14 mouse cellular contexts compared by ENCODE assay signal in the genomic region with DNA sequence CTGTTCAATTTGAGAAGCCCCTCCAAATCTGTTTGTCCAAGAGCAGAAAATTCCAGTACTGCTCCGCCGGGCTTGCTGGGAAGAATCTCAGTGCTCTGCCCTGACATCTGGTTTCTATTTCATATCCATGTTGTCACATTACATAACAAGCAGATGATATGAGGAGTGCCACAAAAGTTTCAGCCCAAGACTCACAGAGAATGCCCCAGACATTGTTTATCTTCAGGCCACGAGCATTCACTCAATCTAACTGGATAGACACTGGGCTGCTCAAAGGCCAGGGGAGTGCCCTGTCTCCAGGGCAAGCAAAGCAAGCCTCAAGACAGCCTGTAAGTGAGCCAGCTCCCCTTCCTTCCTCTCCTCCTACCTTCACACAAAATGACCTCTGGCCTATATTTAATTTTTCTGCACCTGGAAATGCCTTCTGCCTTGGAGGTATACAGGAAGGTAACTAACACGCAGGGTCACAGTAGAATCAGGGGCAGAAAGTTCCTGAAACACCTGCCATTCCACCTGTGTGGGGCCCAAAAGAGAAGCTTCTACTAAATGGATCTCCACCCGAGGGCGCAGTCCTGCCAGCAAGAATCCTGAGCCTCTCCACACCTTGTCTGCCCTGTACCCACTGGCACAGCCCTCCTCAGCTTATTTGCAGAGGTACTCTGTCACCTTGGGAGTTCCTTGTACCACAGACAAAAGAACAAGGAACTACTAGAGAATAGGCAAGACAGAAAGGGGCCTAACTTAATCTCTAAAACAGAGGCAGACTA.
DNase-seq lines count a peak whose midpoint lies in the region; ATAC-seq and TF ChIP-seq lines count a peak whose summit lies in the region.
"Had no signal": no experiment of that assay in that cellular context is flagged by ENCODE, and none has a peak within 500 bp of the region (broad histone marks: within the 10 kb centered on the region; RNA-seq: fewer than 3 reads in every experiment).

No protein-coding gene starts in this region.

- H3K9ac ChIP-seq in limb, embryonic 13.5 days = peak overlapping the region; percentile 13; the same call in 1 of the 2 replicates
- H3K9ac ChIP-seq in hindbrain, embryonic 14.5 days = no peak overlapping the region
- no peak overlapping the region for H3K9ac ChIP-seq in midbrain, postnatal 0 days (replicated peaks; ENCODE audit: low read length, poor library complexity, severe bottlenecking)
- H3K9ac ChIP-seq: forebrain, embryonic 12.5 days had no signal

- 50% methylated on average over 6 of the region's 6 CpGs for WGBS in limb, embryonic 13.5 days
- WGBS in limb, embryonic 10.5 days = 72% methylated on average over 6 of the region's 6 CpGs
- WGBS in hindbrain, embryonic 14.5 days = 85% methylated on average over 6 of the region's 6 CpGs
- WGBS in midbrain, postnatal 0 days = 84% methylated on average over 6 of the region's 6 CpGs

- no peak for TF ChIP-seq CTCF in midbrain, postnatal 0 days (IDR thresholded peaks at IDR 0.05)

- no peak for ATAC-seq in limb, embryonic 13.5 days (ENCODE audit: low FRiP score, low read depth)
- ATAC-seq in hindbrain, embryonic 14.5 days (ENCODE audit: low FRiP score) = no peak
- no peak for ATAC-seq in midbrain, postnatal 0 days (ENCODE audit: low FRiP score)
- ATAC-seq: activated CD4-positive, CD25-positive, alpha-beta regulatory T cell, adult 4 months; midbrain, embryonic 16.5 days had no signal

- H3K27ac ChIP-seq in limb, embryonic 13.5 days = peak overlapping the region; percentile 22; the same call in 1 of the 2 replicates
- no peak overlapping the region for H3K27ac ChIP-seq in limb, embryonic 10.5 days
- H3K27ac ChIP-seq in hindbrain, embryonic 14.5 days = no peak overlapping the region
- H3K27ac ChIP-seq in midbrain, postnatal 0 days (ENCODE audit: low read depth, low read length) = no peak overlapping the region
- H3K27ac ChIP-seq: forebrain, embryonic 12.5 days had no signal

- no peaks in the 10 kb centered on the region; the same call in 1 of the 2 replicates for H3K36me3 ChIP-seq in limb, embryonic 13.5 days
- H3K36me3 ChIP-seq in limb, embryonic 10.5 days = peaks cover 7% of the 10 kb centered on the region; the same call in 1 of the 2 replicates
- H3K36me3 ChIP-seq in hindbrain, embryonic 14.5 days (replicated peaks; ENCODE audit: control insufficient read depth, insufficient read depth) = no peaks in the 10 kb centered on the region
- H3K36me3 ChIP-seq in midbrain, postnatal 0 days (ENCODE audit: insufficient read depth, low read length) = no peaks in the 10 kb centered on the region
- H3K36me3 ChIP-seq: forebrain, embryonic 12.5 days had no signal

- H3K9me3 ChIP-seq in limb, embryonic 13.5 days = no peaks in the 10 kb centered on the region
- no peaks in the 10 kb centered on the region for H3K9me3 ChIP-seq in limb, embryonic 10.5 days (replicated peaks)
- H3K9me3 ChIP-seq in hindbrain, embryonic 14.5 days (ENCODE audit: control insufficient read depth, low read length) = no peaks in the 10 kb centered on the region
- H3K9me3 ChIP-seq in midbrain, postnatal 0 days (ENCODE audit: low read length) = no peaks in the 10 kb centered on the region
- H3K9me3 ChIP-seq: forebrain, embryonic 12.5 days had no signal

- no peak overlapping the region for H3K4me2 ChIP-seq in limb, embryonic 13.5 days (replicated peaks)
- H3K4me2 ChIP-seq in hindbrain, embryonic 14.5 days (replicated peaks) = no peak overlapping the region
- H3K4me2 ChIP-seq in midbrain, postnatal 0 days (ENCODE audit: low read depth, low read length, poor library complexity, severe bottlenecking) = no peak overlapping the region
- H3K4me2 ChIP-seq: forebrain, embryonic 12.5 days had no signal

- H3K4me1 ChIP-seq in limb, embryonic 13.5 days = peaks cover 25% of the 10 kb centered on the region
- peaks cover 26% of the 10 kb centered on the region for H3K4me1 ChIP-seq in limb, embryonic 10.5 days
- no peaks in the 10 kb centered on the region; the same call in 1 of the 2 replicates for H3K4me1 ChIP-seq in hindbrain, embryonic 14.5 days (replicated peaks; ENCODE audit: control insufficient read depth, insufficient read depth, low read length)
- H3K4me1 ChIP-seq in midbrain, postnatal 0 days (ENCODE audit: insufficient read depth, low read length) = no peaks in the 10 kb centered on the region

- peak; percentile 43 for DNase-seq in gastrocnemius, adult 18-20 months (ENCODE audit: low spot score)
- no peak for DNase-seq in gastrocnemius, postnatal 10 days
- no peak for DNase-seq in limb, embryonic 10.5 days (ENCODE audit: low spot score)
- peak; percentile 37 for DNase-seq in gonadal fat pad, adult 2 months (ENCODE audit: low read depth)
- DNase-seq in skeletal muscle tissue, adult 2 months (ENCODE audit: low read depth, low spot score) = peak; percentile 74
- no peak for DNase-seq in hindbrain, embryonic 14.5 days (ENCODE audit: low spot score)
- no peak for DNase-seq in midbrain, postnatal 0 days (ENCODE audit: low spot score)
- DNase-seq: cerebellum, adult 11-12 months; liver; thymus, adult 18-20 months had no signal

- H3K27me3 ChIP-seq in limb, embryonic 13.5 days = no peaks in the 10 kb centered on the region
- no peaks in the 10 kb centered on the region for H3K27me3 ChIP-seq in limb, embryonic 10.5 days (ENCODE audit: low read depth, poor library complexity, severe bottlenecking)
- no peaks in the 10 kb centered on the region for H3K27me3 ChIP-seq in hindbrain, embryonic 14.5 days (ENCODE audit: control insufficient read depth, insufficient read depth, low read length)
- no peaks in the 10 kb centered on the region for H3K27me3 ChIP-seq in midbrain, postnatal 0 days (ENCODE audit: insufficient read depth, low read length)
- H3K27me3 ChIP-seq: forebrain, embryonic 12.5 days had no signal

- no peak overlapping the region for H3K4me3 ChIP-seq in limb, embryonic 13.5 days
- H3K4me3 ChIP-seq in limb, embryonic 10.5 days = no peak overlapping the region
- H3K4me3 ChIP-seq in hindbrain, embryonic 14.5 days (replicated peaks; ENCODE audit: low read length) = no peak overlapping the region
- no peak overlapping the region for H3K4me3 ChIP-seq in midbrain, postnatal 0 days (ENCODE audit: low read depth, low read length)
- H3K4me3 ChIP-seq: forebrain, embryonic 12.5 days had no signal

Comparison
In these comparisons a context has a peak if more than half of its experiments do, and no peak if none do; other contexts are left out.
1. DNase-seq: peak in gastrocnemius, adult 18-20 months (single experiment), gonadal fat pad, adult 2 months (single experiment) and skeletal muscle tissue, adult 2 months (single experiment); none in gastrocnemius, postnatal 10 days (single experiment), limb, embryonic 10.5 days (single experiment), hindbrain, embryonic 14.5 days (single experiment) and midbrain, postnatal 0 days (single experiment).